7 mouse cellular contexts compared by ENCODE assay signal in the genomic region with DNA sequence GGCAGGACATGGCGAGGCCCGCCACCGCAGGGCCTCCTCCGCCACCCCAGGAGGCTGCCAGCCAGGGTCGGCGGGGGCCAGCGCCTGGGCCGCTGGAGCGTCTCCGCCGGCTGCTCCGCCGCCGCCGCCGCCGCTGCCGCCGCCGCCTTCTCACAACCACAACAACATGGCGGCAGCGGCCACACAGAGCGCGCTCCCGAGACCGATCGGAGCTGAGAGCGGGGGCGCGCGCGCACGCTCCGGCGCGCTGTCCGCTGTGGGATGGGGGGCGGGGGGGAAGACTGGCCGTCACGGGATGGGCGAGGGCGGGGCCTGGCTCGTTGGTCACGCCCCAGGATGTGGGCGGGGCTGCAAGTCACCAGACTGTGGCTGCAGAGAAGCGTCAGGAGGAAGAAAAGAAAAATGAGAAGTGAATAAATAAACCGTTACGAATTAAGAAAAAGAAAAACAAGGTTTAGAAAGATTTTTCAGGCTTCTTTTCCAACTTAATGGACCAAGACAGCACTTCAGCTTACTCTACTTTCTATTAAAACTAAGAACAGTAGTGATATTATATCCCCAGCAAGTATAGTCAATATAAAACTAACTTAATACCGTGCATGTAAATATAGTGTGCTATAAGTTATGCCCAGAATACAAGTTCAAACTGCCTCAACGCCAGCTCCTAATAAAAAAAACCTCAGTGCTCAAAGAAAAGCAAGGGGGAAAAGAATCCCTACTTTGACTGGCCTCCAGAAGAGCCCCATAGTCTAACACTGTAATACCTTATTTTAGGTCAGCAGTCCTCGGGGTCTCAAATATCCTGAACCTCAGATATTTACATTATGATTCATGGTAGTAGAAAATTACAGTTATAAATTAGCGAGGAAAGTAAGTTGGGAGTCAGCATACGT. TPM values are rescaled to one million over a fixed set of nuclear protein-coding genes. Genes with fewer than 3 reads are reported as not detected.
DNase-seq lines count a peak whose midpoint lies in the region; ATAC-seq lines count a peak whose summit lies in the region.

A gene (minus strand): TSS at position 256 of the 893 bp plus-strand sequence.

- no peaks in the 10 kb centered on the region for H3K9me3 ChIP-seq in embryonic facial prominence, embryonic 10.5 days
- no peaks in the 10 kb centered on the region for H3K9me3 ChIP-seq in limb, embryonic 10.5 days (replicated peaks)
- H3K9me3 ChIP-seq in midbrain, embryonic 13.5 days, result no peaks in the 10 kb centered on the region

- H3K27me3 ChIP-seq in embryonic facial prominence, embryonic 10.5 days (replicated peaks; ENCODE audit: low read depth, poor library complexity, severe bottlenecking), result no peaks in the 10 kb centered on the region
- H3K27me3 ChIP-seq in limb, embryonic 10.5 days (ENCODE audit: low read depth, poor library complexity, severe bottlenecking), result no peaks in the 10 kb centered on the region
- no peaks in the 10 kb centered on the region for H3K27me3 ChIP-seq in midbrain, embryonic 13.5 days

- H3K27ac ChIP-seq in embryonic facial prominence, embryonic 10.5 days (replicated peaks), result peak within 1 kb of the TSS; percentile 99
- peak within 1 kb of the TSS; percentile 99 for H3K27ac ChIP-seq in limb, embryonic 10.5 days
- H3K27ac ChIP-seq in midbrain, embryonic 13.5 days, result peak within 1 kb of the TSS; percentile 95

- H3K4me1 ChIP-seq in embryonic facial prominence, embryonic 10.5 days, result peaks cover 15% of the 10 kb centered on the region
- peaks cover 14% of the 10 kb centered on the region for H3K4me1 ChIP-seq in limb, embryonic 10.5 days
- peaks cover 29% of the 10 kb centered on the region for H3K4me1 ChIP-seq in midbrain, embryonic 13.5 days (replicated peaks)

- ATAC-seq in granulocyte monocyte progenitor cell, adult 5-6 weeks (replicated peaks; ENCODE audit: poor library complexity, severe bottlenecking), result peak; percentile 88
- peak; percentile 89 for ATAC-seq in midbrain, embryonic 13.5 days

- H3K9ac ChIP-seq in midbrain, embryonic 13.5 days (replicated peaks), result peak within 1 kb of the TSS; percentile 93

- DNase-seq in adrenal gland, postnatal 10 days, result peak; percentile 98
- DNase-seq in embryonic facial prominence, embryonic 10.5 days (ENCODE audit: low spot score), result peak; percentile 98
- DNase-seq in kidney, adult 11 months, result peak; percentile 93
- DNase-seq in limb, embryonic 10.5 days (ENCODE audit: low spot score), result peak; percentile 98
- DNase-seq in spleen, adult 12 weeks (ENCODE audit: low spot score), result peak; percentile 95

- peak within 1 kb of the TSS; percentile 66 for H3K4me2 ChIP-seq in midbrain, embryonic 13.5 days (replicated peaks)

- no peaks in the 10 kb centered on the region for H3K36me3 ChIP-seq in embryonic facial prominence, embryonic 10.5 days (replicated peaks)
- H3K36me3 ChIP-seq in limb, embryonic 10.5 days, result 0 out of 2 replicates have a peak, but pooled peaks cover 2% of the 10 kb centered on the region
- H3K36me3 ChIP-seq in midbrain, embryonic 13.5 days, result no peaks in the 10 kb centered on the region

- WGBS in embryonic facial prominence, embryonic 10.5 days, result 5% methylated on average over 53 of the region's 53 CpGs
- 5% methylated on average over 53 of the region's 53 CpGs for WGBS in limb, embryonic 10.5 days
- WGBS in midbrain, embryonic 13.5 days, result 5% methylated on average over 44 of the region's 53 CpGs

- peak within 1 kb of the TSS; percentile 99 for H3K4me3 ChIP-seq in embryonic facial prominence, embryonic 10.5 days
- peak within 1 kb of the TSS; percentile 87 for H3K4me3 ChIP-seq in limb, embryonic 10.5 days
- H3K4me3 ChIP-seq in midbrain, embryonic 13.5 days (replicated peaks), result peak within 1 kb of the TSS; percentile 86

RNA-seq across cellular contexts. Expression of the gene that starts here (rescaled TPM):
- total RNA-seq in adrenal gland, postnatal 10 days (2021), result 10 to 100 TPM; 46.9 to 56.3 TPM
- 28.2 and 29.2 TPM in 2 replicates for polyA plus RNA-seq in embryonic facial prominence, embryonic 10.5 days (2016; fragmentation: Nextera tagmentation; extraction: Ambion mirVana)
- total RNA-seq in granulocyte monocyte progenitor cell, adult 5-6 weeks (2014; fragmentation: Nextera tagmentation), result 47.6 and 48.6 TPM in 2 replicates
- total RNA-seq in granulocyte monocyte progenitor cell, adult 5-6 weeks (2017), result 57.7 and 76.1 TPM in 2 replicates
- 26.6 and 31.4 TPM in 2 replicates for polyA plus RNA-seq in limb, embryonic 10.5 days (2016; fragmentation: Nextera tagmentation; extraction: Ambion mirVana)
- 38.8 and 43.4 TPM in 2 replicates for polyA plus RNA-seq in midbrain, embryonic 13.5 days (2015; fragmentation: Nextera tagmentation; extraction: Ambion mirVana)

Comparison
In these comparisons a context has a peak if more than half of its experiments do, and no peak if none do; other contexts are left out.
1. Peak in every context shown above with its lines: DNase-seq, ATAC-seq, H3K4me3 ChIP-seq and H3K27ac ChIP-seq.